Mouse (Mus musculus) splenic B cell, adult 2 months (primary cell): Measurements from ENCODE around the gene Lhfp.
"Not testable (repeated sequence)": the region's sequence is repeated elsewhere in the genome, so short reads cannot be mapped to it uniquely, and the experiment has no call there.

Experiments
- DNase-seq: peaks from one replicate; pipeline ENCODE4 v3.0.0-alpha.2; 2011; ENCODE audit warnings: low read depth, low spot score
- H3K27me3 ChIP-seq: 2 replicates; pipeline ENCODE4 v1.6.1; 2012; ENCODE audit warnings: mild to moderate bottlenecking, low read length, moderate library complexity, mixed read lengths; ENCODE audit not compliant: control insufficient read depth, poor library complexity, insufficient read depth, severe bottlenecking
- H3K36me3 ChIP-seq: 2 replicates; pipeline ENCODE4 v1.6.1; 2012; ENCODE audit warnings: mild to moderate bottlenecking, low read length, moderate library complexity, mixed read lengths; ENCODE audit not compliant: control insufficient read depth, poor library complexity, insufficient read depth, severe bottlenecking

Gene Lhfp

GRCm38 (mm10) chr3:53214386-53214785 lies 173.1 kb downstream of the Lhfp start:
- no peaks in the 10 kb centered on the region for H3K36me3 ChIP-seq
- no peak for DNase-seq
- H3K27me3 ChIP-seq = no peaks in the 10 kb centered on the region

DNA sequence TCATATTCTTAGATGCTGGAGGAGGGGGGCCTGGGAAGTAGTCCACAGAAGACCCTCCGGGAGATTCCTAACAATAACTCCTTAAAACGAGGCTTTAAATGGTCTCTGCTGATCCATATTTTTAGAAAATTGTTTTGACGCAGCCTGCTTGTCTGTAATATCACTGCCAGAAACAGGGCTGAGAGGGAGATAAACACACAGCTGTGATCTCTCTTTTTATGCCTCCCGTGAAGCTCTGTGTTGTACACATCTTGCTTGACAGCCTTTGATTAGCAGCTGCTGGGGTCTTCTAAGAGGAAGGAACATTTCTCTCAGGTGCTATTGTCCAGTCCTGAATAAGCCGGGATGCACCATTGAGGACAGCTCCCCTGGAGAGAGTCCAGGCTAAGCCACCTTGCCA lies 176.4 kb downstream of the Lhfp start:
- DNase-seq = no peak
- H3K36me3 ChIP-seq = no peaks in the 10 kb centered on the region

DNA sequence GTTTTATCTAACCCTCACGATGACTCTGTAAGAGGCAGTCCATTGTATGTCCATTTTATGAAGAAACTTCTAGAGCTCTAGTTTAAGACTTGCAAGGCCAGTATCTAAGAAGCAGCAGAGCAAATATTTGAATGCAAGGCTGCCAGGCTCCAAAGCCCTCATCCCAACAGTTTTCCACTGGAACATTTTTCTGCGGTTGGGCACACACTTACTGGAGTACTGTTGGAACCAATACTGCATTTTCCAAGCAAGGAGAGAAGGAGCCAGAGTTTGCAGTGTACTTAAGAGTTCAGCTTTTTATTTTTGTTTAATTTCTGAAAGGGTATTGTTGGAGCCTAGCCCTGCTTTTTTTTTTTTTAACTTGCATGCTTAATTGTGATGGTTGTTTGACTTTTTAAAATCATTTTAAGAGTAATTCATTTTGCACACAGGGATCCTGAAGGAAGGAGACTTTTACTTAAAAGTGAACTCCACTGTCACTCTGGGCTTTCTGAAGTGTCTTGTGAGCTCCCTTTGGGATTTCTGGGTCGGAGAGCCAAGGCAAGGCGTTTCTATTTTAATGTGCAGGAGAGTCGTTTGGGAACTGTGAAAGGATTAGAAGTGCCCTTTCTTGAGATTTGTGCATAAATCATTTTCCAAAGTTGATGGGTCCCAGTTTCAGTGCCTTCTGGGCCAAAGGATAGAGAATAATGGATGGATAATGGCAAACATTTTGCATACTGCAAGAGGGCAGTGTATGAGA lies 180.4 kb downstream of the Lhfp start:
- no peak for DNase-seq
- no peaks in the 10 kb centered on the region for H3K27me3 ChIP-seq
- H3K36me3 ChIP-seq = no peaks in the 10 kb centered on the region

More for the DNA sequence above, 176.4 kb downstream of the Lhfp start:
- no peaks in the 10 kb centered on the region for H3K27me3 ChIP-seq

DNA sequence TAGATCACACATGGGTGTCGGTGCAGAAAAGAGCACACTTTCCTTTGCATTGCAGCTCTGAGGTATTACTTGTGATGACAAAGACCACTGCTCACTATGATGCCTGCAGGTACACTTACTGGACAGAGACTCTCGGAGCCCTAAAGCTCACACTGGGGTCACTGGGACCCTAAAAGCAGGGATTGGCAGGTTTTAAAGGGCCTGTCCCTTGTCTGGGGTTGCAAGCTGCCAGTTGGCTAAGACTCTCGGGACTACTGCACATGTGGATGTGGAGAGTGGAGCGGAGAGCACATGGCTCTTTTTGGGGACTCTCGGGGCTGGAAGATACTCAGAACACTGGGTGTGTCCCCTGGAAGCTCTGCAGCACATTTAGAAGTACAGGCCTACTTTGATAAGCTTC lies 182.8 kb downstream of the Lhfp start:
- no peaks in the 10 kb centered on the region for H3K36me3 ChIP-seq
- H3K27me3 ChIP-seq = no peaks in the 10 kb centered on the region
- no peak for DNase-seq

DNA sequence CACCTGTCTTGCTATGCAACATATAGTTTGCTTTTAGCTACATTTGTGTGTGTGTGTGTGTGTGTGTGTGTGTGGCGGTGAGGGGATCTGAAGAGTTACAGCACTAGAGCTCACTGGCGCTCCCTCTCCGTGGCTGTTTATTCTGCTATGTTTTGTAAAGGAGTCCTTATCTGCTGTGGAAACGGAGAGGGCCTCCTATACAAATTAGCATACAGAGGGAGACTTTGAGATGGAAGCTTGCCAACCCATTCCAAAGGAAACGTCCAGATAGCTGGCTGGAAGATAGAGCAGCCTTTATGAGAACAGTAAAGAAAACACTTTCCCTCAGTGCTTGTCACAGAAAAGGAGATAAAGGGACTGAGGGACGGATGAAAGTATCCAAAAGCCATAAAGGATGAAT lies 184.4 kb downstream of the Lhfp start:
- no peaks in the 10 kb centered on the region for H3K36me3 ChIP-seq
- DNase-seq = no peak
- H3K27me3 ChIP-seq = no peaks in the 10 kb centered on the region

DNA sequence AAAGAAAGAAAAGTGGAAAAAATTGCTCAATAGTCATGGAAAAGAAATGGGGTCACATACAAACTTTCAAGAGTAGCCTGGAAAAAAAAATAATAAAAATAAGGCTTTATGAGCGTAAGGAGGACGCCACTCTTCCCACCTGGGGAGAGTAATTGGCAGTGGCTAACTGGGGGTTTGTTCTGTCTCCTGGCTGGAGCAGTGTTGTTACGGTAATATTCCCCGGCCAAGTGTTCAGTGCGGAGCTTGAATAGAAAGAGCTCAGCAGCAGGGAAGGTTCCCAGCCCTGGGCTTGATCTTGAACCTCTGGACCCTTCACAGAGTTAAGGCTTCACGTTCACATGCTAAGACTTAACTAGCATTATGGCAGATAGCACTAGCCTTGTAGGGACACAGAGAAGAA lies 184.9 kb downstream of the Lhfp start:
- H3K27me3 ChIP-seq = no peaks in the 10 kb centered on the region
- H3K36me3 ChIP-seq = no peaks in the 10 kb centered on the region
- no peak for DNase-seq

DNA sequence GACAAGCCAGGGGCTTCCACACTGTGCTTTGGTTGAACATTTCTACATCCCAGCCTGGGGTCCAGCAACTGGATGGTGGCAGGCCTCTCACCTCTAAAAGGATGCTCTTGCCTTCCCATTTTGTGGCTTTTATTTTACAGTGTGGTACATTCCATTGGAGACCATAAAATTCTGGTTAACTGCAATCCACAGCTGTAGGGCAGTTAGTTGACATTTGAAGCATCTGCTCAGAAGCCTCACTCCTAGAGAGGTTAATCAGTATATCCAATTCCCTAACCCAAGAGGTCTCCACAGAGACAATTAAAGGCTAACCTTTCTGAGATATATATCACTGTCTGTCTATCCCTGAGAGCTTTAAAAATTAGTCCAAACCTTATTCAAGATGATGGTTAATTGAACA lies 186.5 kb downstream of the Lhfp start:
- Histone ChIP-seq H3K27me3 (no peaks in the 10 kb centered on the region), H3K36me3 (no peaks in the 10 kb centered on the region)
- DNase-seq = no peak

- Histone ChIP-seq H3K36me3 (no peaks in the 10 kb centered on the region), H3K27me3 (no peaks in the 10 kb centered on the region)
- DNase-seq = no peak
Measured at GRCm38 (mm10) chr3:53230562-53230961, 189.2 kb downstream of the Lhfp start.

DNA sequence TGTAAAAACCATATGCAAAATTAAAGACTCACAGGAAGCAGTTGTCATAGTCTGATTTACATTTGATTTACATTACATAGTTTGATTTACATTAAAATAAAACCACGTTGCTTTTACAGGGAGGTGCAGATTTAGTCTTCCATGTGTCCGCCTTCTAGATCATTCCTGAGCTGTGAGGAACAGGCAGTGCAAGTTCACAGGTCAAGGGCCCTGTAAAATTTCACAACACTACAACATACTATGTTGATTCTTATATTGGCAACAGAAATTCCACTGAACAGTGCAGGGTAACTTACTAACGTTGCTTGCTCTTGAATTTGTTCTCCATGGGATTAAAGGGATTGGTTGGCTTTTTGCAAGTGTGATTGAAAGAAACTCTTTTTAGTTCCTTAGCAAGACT lies 189.8 kb downstream of the Lhfp start:
- Histone ChIP-seq H3K27me3 (no peaks in the 10 kb centered on the region), H3K36me3 (no peaks in the 10 kb centered on the region)
- no peak for DNase-seq

GRCm38 (mm10) chr3:53232411-53232810 lies 191.1 kb downstream of the Lhfp start:
- H3K27me3 ChIP-seq, H3K36me3 ChIP-seq, DNase-seq: not testable (repeated sequence)

DNA sequence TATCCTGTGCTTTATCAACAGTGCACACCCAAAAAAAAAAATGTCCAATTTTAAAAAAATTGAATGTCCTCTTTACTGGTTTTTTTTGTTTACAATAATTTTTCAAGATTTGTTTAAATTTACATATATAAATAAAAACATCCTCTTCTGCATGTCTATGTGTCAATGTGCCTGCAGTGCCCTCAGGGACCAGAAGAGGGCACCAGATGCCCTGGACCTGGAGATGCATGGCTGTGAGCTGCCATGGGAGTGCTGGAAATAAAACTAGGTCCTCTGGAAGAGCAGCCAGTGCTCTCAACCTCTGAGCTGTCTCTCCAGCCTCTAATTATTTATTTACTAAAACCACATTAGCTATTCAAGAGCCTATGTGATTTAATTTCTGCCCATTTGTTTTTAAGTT lies 193.4 kb downstream of the Lhfp start:
- peak; percentile 49 for DNase-seq
- no peaks in the 10 kb centered on the region for H3K36me3 ChIP-seq
- no peaks in the 10 kb centered on the region for H3K27me3 ChIP-seq

DNA sequence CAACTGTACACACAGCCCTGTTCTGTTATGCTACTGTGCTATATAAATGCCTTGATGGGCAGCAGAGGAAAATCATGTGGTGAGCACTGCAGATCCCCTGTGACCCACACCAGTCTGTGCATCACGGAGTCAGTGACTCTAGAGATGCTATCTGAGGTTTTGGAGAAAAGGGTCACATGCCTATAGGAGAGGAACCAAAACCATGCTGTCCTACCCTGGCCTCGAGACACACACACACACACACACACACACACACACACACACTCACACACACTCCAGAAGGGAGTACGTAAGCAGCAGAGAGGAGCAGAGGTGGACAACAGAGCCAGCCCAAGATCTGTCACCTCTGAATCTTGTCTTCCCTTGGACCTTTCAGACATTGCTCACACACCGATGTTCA lies 195.1 kb downstream of the Lhfp start:
- H3K27me3 ChIP-seq = no peaks in the 10 kb centered on the region
- H3K36me3 ChIP-seq = no peaks in the 10 kb centered on the region
- DNase-seq = peak; percentile 48

DNA sequence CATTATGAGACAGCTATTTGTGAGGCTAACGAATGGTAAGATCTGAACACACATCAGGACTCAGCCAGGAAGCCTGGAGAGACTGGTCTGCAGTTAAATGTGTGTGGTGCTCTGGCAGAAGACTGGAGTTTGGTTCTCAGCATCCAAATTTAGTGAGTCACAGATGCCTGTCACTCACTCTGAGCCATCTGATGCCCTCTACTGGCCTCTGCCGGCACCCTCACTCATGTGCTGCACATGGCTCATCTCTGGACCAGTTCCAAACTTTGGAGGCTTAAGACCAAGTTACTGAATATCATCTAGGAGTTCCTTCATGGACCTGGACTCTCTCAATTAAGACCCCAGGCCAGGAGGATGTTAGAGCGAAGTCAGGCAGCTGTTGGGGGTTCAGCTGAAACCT lies 198.8 kb downstream of the Lhfp start:
- H3K27me3 ChIP-seq = no peaks in the 10 kb centered on the region
- DNase-seq = no peak
- H3K36me3 ChIP-seq = no peaks in the 10 kb centered on the region

DNA sequence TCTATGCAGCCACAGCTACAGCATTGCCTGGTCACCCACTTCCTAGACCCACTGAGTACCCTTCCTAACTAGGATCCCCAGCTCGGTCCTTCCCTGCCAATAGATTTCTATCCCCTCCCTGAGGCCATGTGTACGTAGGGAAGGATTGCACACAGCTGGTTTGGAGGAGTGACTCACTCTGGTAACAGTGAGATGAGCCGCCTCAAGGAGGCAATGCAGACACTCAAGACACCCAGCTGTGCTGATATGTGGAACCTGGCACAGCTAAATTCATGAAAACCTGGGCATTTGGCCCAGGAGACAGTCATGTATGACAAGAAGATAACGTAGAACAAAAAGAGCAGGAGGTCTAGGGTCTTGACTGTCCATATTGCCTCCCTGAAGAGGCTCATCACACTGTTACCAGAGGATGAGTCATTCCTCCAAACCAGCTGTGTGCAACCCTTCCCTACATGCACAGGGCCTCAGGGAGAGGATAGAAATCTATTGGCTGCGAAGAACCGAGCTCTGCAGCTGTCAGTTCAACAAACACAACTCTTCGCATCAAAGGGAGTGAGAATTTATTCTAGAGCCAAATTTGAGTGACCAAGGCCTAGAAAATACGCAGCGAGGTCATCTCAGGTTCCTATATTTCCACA lies 204.4 kb downstream of the Lhfp start:
- no peak for DNase-seq
- H3K27me3 ChIP-seq = no peaks in the 10 kb centered on the region
- no peaks in the 10 kb centered on the region for H3K36me3 ChIP-seq

GRCm38 (mm10) chr3:53247102-53247501 lies 205.8 kb downstream of the Lhfp start:
- no peaks in the 10 kb centered on the region for H3K27me3 ChIP-seq
- DNase-seq = peak; percentile 56

More at GRCm38 (mm10) chr3:53247102-53247501, 205.8 kb downstream of the Lhfp start:
- no peaks in the 10 kb centered on the region for H3K36me3 ChIP-seq
